Mouse (Mus musculus): ENCODE measurements at regions not wholly inside any gene's neighbourhood (a gene's known extent, or its start where the extent isn't known, plus 50 kb on each side); places are given as distances from the start of the nearest gene placed in this dataset.

GRCm38 (mm10) chr2:137898425-137898824 lies 357.9 kb upstream of the Btbd3 start:
- no peak overlapping the region for H3K27ac ChIP-seq

DNA sequence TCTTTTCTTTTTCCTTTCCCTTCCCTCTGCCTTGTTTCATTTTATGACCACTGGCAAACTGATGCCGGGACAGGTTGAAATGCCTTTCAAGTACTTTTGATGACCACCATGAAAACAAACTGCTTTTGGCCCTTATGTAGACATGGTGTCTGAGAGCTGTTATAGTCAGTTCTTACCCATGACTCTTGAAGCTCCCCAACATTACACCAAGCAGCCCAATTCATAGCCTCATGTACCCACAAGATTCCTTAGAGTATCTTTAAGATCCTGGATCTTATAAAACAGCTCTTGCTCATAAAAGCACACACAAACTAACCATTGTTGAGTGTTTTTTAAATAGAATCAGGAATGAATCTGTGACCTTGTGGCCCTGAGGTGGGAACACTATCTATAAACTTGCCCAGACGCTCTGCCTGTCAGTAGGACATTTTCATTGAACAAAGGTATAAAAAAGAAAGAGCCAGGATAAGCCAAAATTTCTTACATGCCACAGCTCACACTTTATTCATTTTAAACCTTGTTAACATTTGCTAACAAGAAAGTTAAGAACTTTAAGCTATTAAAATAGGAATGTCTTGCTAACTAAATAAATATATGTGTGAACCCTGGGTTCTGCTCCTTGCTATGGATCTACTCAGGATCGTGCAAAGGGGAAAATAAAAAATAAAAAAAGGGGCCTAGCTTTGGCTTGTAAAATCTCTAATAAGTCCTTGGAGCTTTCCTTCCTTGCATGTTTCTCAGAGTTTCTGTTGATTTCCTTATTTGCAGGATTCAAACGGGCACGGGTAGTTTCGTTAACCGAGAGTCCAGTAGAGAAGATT lies 375.9 kb upstream of the Btbd3 start:
- Histone ChIP-seq H3K4me1 (replicated peaks) (no peaks in the 10 kb centered on the region), H3K4me3 (no peak overlapping the region), H3K9me3 (no peaks in the 10 kb centered on the region), H3K27ac (no peak overlapping the region), H3K36me3 (no peaks in the 10 kb centered on the region), H3K27me3 (no peaks in the 10 kb centered on the region), H3K9ac (no peak overlapping the region), H3K4me2 (no peak overlapping the region)
- WGBS: 88% methylated on average over 7 of the region's 7 CpGs
- ATAC-seq (ENCODE audit: low FRiP score): no peak

More at GRCm38 (mm10) chr2:137898425-137898824, 357.9 kb upstream of the Btbd3 start:
- Histone ChIP-seq H3K36me3 (no peaks in the 10 kb centered on the region), H3K4me3 (no peak overlapping the region), H3K4me1 (replicated peaks) (no peaks in the 10 kb centered on the region), H3K27me3 (no peaks in the 10 kb centered on the region), H3K9ac (no peak overlapping the region), H3K4me2 (no peak overlapping the region), H3K9me3 (no peaks in the 10 kb centered on the region)
- no peak for ATAC-seq (ENCODE audit: low FRiP score)

DNA sequence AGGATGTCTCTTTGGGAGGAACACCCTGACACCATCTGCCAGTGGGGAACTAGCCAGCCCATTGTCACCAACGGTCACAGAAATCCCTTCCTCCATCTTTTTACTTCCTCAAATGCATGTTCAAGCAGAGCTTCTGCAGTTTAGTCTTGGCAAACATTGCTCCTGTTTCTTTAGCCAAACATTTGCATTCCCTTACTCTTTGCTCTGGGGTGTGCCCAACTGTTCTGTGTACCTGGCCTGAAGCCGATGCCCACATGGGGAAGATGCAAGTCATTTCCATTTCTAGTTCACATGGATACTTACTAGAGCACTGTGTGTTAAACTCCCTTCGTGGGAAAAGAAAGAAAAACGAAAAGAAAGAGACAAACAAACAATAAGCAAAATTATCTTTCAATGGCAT lies 386.7 kb upstream of the Btbd3 start:
- Histone ChIP-seq H3K4me3 (no peak overlapping the region), H3K9me3 (no peaks in the 10 kb centered on the region), H3K4me1 (replicated peaks) (no peaks in the 10 kb centered on the region), H3K27me3 (no peaks in the 10 kb centered on the region), H3K9ac (no peak overlapping the region), H3K36me3 (no peaks in the 10 kb centered on the region), H3K4me2 (no peak overlapping the region), H3K27ac (no peak overlapping the region)
- WGBS: 83% methylated on average over 4 of the region's 4 CpGs
- ATAC-seq (ENCODE audit: low FRiP score): no peak

DNA sequence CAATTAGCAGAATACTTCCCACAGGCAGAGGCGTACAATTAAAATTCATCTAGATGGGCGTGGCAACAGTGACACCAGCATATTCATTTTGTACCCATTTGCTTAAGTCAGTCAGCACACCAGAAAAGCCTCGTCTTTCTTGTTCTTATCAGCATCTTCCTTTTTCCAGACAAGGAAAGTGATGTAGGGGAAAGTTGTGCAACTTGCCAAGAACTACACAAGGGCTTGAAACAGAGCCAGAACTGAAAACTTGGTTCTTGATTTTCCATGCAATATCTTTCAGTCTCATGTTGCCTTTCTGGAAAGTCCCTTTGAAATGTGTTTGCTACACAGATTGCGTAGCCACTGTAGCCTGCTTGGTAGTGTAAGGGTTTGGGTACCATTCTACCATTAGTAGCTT lies 401.9 kb upstream of the Btbd3 start:
- ATAC-seq (ENCODE audit: low FRiP score): no peak
- WGBS: 90% methylated on average over 4 of the region's 4 CpGs
- no peak overlapping the region for H3K27ac ChIP-seq
- no peak overlapping the region for H3K4me3 ChIP-seq
- H3K4me2 ChIP-seq: no peak overlapping the region
- H3K27me3 ChIP-seq: no peaks in the 10 kb centered on the region
- no peaks in the 10 kb centered on the region for H3K4me1 ChIP-seq (replicated peaks)
- no peak overlapping the region for H3K9ac ChIP-seq
- H3K36me3 ChIP-seq: no peaks in the 10 kb centered on the region
- H3K9me3 ChIP-seq: no peaks in the 10 kb centered on the region

DNA sequence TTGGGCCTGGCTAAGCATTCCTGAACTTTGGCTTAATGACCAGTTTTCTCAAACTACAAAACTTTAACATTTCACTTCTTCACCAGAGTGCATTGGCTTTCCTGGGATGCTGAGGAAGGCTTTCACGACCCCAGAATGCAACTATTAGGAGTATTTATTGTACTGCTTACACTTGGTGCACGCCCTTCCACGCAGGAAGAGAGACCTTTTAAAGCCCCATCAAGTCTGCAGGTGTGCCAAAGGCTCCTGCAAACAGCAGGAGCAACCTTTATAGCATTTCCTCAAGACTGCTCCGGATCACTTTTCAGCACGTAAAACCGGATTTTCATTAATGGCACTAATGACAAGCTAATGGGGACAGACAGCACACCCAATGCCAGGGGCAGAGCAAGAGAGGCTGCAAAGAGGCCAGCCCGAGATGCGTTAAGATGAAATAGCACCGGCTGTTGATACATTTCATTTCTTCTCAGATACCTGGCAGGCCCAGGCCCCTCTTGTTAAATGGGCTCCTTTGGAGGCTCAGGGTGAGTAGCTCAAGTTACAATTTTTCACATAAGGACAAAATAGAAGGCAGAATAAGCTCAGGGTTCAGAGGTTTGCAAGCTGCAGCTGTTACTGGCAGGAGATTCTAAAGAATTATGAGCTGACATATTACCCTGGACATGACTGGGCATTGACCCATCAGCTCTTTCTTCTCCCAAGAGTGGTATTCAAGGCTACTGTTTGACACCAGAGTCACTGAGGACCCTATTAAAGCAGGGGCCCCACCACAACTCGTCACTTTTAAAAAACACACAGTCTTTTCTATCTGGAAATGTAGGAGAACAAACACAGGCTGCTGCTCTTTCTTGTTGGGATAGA lies 402.7 kb upstream of the Btbd3 start:
- H3K27me3 ChIP-seq: no peaks in the 10 kb centered on the region
- 87% methylated on average over 10 of the region's 10 CpGs for WGBS
- H3K9ac ChIP-seq: no peak overlapping the region
- no peaks in the 10 kb centered on the region for H3K9me3 ChIP-seq
- ATAC-seq (ENCODE audit: low FRiP score): no peak
- H3K36me3 ChIP-seq: no peaks in the 10 kb centered on the region
- no peak overlapping the region for H3K27ac ChIP-seq
- no peak overlapping the region for H3K4me2 ChIP-seq
- H3K4me1 ChIP-seq (replicated peaks): no peaks in the 10 kb centered on the region
- H3K4me3 ChIP-seq: no peak overlapping the region

DNA sequence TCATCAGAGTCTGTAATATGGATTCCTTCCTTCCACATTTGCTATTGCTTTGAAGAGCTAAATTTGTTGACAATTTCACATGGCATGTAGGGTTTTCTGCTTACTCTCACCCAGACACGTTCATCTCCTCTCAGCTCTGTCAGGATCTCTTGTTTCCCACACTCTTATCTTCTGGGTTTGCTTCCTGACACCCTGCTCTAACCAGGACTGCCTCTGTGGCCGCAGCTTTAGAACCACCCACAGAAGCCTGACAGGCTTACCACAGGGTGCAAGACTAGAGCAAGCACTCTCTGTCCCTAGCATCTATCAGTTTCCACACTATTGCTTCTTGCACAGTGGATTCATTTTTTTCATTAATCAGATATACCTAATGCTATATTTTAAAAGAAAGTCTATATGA lies 408.5 kb upstream of the Btbd3 start:
- 74% methylated on average over 2 of the region's 2 CpGs for WGBS
- no peak for ATAC-seq (ENCODE audit: low FRiP score)
- no peaks in the 10 kb centered on the region for H3K27me3 ChIP-seq

GRCm38 (mm10) chr2:137827814-137828374 lies 428.5 kb upstream of the Btbd3 start:
- Histone ChIP-seq H3K9ac (no peak overlapping the region), H3K27ac (no peak overlapping the region), H3K9me3 (no peaks in the 10 kb centered on the region), H3K4me2 (no peak overlapping the region), H3K4me1 (replicated peaks) (no peaks in the 10 kb centered on the region), H3K4me3 (no peak overlapping the region), H3K36me3 (no peaks in the 10 kb centered on the region), H3K27me3 (no peaks in the 10 kb centered on the region)
- no peak for ATAC-seq (ENCODE audit: low FRiP score)
- 87% methylated on average over 8 of the region's 8 CpGs for WGBS

More for the DNA sequence above, 408.5 kb upstream of the Btbd3 start:
- no peak overlapping the region for H3K4me2 ChIP-seq
- H3K27ac ChIP-seq: no peak overlapping the region
- no peaks in the 10 kb centered on the region for H3K36me3 ChIP-seq
- no peaks in the 10 kb centered on the region for H3K4me1 ChIP-seq (replicated peaks)
- H3K9me3 ChIP-seq: no peaks in the 10 kb centered on the region
- no peak overlapping the region for H3K4me3 ChIP-seq
- H3K9ac ChIP-seq: no peak overlapping the region

DNA sequence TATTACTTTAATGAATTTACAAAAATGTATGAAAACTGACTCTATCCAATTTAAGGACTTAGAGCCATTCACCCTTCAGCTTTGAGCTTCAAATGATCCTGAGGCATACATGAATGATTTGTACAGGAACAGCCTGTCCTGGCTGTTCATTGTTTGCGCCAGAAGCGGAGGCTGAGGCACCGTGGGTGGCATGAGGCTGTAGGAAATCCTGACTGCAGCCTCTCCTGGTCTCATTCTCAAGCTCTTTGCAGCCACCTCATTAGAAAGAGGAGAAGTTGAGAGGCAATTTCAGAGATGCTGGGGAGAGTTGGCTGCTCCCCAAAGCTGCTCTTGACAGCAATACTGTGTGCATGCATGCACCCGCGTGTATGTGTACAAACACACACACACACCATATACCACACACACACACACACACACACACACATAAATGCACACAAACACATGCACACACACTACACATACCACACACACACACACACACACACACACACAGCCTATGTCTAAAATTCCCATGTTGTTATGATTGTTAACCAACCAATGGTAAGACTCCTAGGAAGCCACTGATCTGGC lies 434.9 kb upstream of the Btbd3 start:
- 64% methylated on average over 5 of the region's 5 CpGs for WGBS
- H3K9ac ChIP-seq: no peak overlapping the region
- H3K27me3 ChIP-seq: no peaks in the 10 kb centered on the region
- H3K9me3 ChIP-seq: no peaks in the 10 kb centered on the region
- no peak overlapping the region for H3K4me3 ChIP-seq
- peaks cover 4% of the 10 kb centered on the region; the same call in 1 of the 2 replicates for H3K4me1 ChIP-seq (replicated peaks)
- H3K36me3 ChIP-seq: no peaks in the 10 kb centered on the region
- H3K27ac ChIP-seq: no peak overlapping the region
- no peak overlapping the region for H3K4me2 ChIP-seq
- ATAC-seq (ENCODE audit: low FRiP score): no peak

DNA sequence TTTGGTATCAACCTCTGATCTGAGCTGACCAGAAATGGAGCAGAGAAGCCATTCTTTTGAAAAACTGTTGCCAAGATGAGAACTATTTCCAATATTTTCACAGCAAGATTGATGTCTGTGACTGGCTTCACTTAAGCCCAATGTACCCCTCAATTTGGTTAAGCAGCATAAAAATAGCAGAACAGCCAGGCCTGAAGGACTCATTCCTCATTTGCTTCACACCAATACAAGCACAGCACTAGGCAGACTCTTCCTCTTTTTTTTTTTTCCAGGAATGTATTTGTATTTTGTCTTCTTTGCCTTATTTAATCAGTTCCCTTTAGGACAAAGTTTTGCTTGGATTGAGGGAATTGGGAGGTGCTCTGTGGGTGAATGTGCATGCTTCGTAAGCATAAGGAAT lies 441.4 kb upstream of the Btbd3 start:
- Histone ChIP-seq H3K9me3 (no peaks in the 10 kb centered on the region), H3K27ac (no peak overlapping the region), H3K4me3 (no peak overlapping the region), H3K9ac (no peak overlapping the region), H3K4me2 (no peak overlapping the region), H3K4me1 (replicated peaks) (no peaks in the 10 kb centered on the region; the same call in 1 of the 2 replicates), H3K36me3 (no peaks in the 10 kb centered on the region), H3K27me3 (no peaks in the 10 kb centered on the region)
- WGBS: 87% methylated on average over 1 of the region's 1 CpGs
- ATAC-seq (ENCODE audit: low FRiP score): no peak

- 25% methylated on average over 13 of the region's 13 CpGs for WGBS
- Histone ChIP-seq H3K4me3 (peak overlapping the region; percentile 24), H3K9ac (peak overlapping the region; percentile 49), H3K27ac (peak overlapping the region; percentile 25), H3K4me1 (replicated peaks) (peaks cover 6% of the 10 kb centered on the region), H3K27me3 (no peaks in the 10 kb centered on the region), H3K4me2 (peak overlapping the region; percentile 47), H3K9me3 (no peaks in the 10 kb centered on the region), H3K36me3 (no peaks in the 10 kb centered on the region)
- peak; percentile 68 for ATAC-seq (ENCODE audit: low FRiP score)
Observed at GRCm38 (mm10) chr2:137808401-137809230, 447.7 kb upstream of the Btbd3 start.

GRCm38 (mm10) chr2:137807594-137808295 lies 448.6 kb upstream of the Btbd3 start:
- peaks cover 6% of the 10 kb centered on the region; the same call in 1 of the 2 replicates for H3K4me1 ChIP-seq (replicated peaks)
- no peaks in the 10 kb centered on the region for H3K9me3 ChIP-seq
- H3K36me3 ChIP-seq: no peaks in the 10 kb centered on the region
- H3K4me3 ChIP-seq: no peak overlapping the region
- no peak for ATAC-seq (ENCODE audit: low FRiP score)
- no peaks in the 10 kb centered on the region for H3K27me3 ChIP-seq
- no peak overlapping the region for H3K27ac ChIP-seq
- no peak overlapping the region for H3K9ac ChIP-seq
- 66% methylated on average over 5 of the region's 5 CpGs for WGBS
- H3K4me2 ChIP-seq: no peak overlapping the region; the same call in 1 of the 2 replicates

Measured in hindbrain, embryonic 13.5 days (tissue).